Mouse (Mus musculus): ENCODE data around the gene Ngfr. TPM values are rescaled to one million over a fixed set of nuclear protein-coding genes. Genes with fewer than 3 reads are reported as not detected.

Ngfr gene
- total RNA-seq, 4 experiments from 2014 or later, result 4.0 to 6.0 (median 5.2) TPM

- no peak for DNase-seq
Measured at GRCm38 (mm10) chr11:95563849-95564248, 23.7 kb downstream of the Ngfr start.

DNA sequence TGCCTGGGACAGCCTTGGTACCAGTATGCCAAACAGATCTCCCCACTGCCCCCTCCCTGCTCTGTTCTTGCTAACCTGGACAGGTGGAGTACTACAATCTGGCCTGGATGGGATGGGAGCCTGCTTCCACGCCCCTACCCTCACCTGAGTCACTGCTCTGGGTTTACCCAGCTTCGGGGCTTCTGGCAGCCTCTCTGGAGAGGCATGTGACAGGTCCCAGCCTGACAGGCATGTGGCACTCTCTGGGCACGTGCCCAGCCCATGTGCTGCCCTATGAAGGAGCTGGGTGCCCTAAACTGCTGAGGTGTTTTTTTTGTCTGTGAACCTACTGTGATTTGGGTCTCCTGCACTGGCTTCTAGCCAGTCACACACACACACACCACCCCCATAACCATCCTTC, 26.8 kb downstream of the Ngfr start:
- DNase-seq, result no peak

GRCm38 (mm10) chr11:95559761-95560160, 27.8 kb downstream of the Ngfr start:
- no peak for DNase-seq

DNA sequence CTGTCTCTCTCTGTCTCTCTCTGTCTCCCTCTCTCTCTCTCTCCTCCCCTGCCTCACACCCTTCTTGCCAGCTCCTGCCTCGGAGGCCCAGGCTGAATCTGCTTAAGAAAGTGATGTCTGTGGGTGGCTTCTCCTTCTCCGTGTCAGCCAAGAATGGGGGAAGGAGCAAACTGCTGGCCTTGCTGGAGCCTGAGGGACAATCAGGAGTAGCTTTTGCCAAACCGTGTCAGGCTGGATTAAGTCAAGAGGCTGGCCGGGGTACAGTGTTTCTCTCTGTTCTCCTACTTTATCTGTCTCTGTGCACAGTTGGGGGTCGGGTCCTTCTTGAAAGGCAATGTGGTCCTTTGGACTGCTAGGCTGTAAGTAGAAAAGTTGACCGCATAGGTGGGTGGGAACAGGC, 29.8 kb downstream of the Ngfr start:
- DNase-seq, result no peak

GRCm38 (mm10) chr11:95557032-95557431, 30.5 kb downstream of the Ngfr start:
- DNase-seq, result no peak

- DNase-seq, result no peak
Measured at GRCm38 (mm10) chr11:95555279-95555678, 32.3 kb downstream of the Ngfr start.

- no peak for DNase-seq
Measured at GRCm38 (mm10) chr11:95550301-95551021, 37.1 kb downstream of the Ngfr start.

DNA sequence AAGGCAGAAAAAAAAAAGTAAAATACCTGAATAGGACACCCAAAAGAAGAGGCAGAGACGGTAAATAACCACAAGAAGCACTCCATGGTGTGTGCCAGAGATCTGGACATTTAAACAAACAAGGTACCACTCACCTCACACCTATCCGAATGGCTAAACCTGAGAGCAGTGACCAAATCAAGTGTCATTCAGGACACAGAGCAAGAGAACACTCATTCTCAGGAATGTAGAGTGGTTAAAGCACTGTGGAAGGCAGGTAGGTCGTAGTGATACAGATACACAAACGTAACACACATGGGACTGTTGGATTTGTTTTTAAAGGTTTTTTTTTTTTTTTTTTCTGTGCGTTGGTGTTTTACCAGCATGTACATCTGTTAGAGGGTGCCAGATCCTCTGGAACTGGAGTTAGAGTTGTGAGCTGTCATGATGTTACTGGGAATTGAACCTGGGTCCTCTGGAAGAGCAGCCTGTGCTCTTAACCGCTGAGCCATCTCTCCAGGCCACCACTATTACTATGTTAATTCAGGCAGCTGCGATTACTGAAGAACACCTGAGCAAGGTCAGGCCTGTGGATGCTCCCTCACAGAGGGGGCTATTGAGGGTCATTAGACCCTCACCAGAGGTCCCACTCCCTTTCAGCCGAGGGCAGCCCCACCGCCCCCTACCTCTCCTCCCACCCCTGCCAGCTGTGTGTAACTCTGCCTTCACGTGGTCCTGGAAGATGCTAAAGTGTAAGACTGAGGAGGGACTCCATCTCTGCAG, 41.3 kb downstream of the Ngfr start:
- no peak for DNase-seq

- no peak for DNase-seq
Measured at GRCm38 (mm10) chr11:95544546-95545327, 42.8 kb downstream of the Ngfr start.

DNA sequence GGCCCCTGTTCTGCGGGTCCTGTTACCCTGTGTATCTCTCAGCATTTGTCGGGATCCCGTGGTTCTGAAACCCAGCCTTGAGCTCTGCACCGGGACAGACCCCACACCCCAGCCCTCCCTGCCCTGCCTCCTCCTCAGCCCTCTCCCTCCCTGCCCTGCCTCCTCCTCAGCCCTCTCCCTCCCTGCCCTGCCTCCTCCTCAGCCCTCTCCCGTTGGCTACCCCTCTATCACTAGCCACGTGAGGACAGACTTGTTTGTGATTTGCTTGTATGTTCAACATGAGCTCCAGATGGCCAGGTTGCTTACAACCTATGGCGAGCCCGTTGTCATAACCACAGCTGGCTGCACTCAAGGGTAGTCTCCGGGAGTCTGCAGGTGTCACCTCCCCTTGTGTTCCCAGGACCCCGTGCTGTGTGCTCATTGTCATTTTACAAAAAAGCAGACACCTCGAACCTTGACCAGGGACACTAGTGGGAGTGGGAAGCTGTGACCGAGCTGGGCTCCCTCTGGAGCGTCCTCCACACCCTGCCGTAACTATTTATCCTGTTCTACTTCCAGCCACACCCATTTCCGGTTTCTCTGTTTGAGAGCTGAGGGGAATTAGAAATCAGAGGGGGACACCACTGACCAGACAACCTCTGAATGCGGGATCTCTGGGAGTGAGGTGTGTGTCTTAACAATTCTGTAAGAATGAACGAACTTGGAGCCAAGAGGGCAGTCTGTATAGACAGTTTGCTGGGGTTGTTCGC, 46.7 kb downstream of the Ngfr start:
- no peak for DNase-seq

DNA sequence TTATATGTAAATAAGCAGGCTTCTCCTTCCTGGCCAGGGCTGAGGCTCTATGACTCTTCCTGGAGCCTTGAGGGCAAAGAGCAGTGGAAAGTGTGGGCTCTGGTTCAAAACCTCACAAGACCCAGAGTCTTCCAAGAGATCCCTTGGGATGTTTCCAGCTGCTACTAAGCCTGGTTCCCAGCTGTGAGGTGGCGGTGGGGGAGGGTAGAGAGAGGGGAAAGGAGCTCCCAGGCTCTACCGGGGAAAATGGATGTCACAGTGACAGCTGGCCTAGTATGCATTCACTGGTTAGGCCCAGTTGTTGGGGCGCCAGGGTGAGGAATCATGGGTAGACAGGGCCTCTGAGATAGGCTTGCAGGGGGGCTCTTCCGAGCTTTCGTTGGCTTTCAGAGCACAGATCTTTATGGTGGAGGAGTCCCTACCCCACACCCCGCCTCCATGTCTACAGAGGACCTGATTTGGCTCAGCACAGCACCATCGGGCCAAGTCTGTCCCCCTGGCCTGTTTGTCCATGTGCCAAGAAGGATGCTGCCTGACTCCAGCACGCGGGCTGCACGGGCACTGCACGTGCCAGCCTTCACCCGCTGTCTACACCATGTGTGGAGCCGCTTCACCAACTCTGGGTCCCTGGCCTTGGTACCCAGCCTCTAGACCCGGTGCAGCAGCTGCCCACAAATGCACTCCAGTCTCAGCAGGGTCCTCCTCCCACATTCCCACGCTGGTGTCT, 49.0 kb downstream of the Ngfr start:
- no peak for DNase-seq

GRCm38 (mm10) chr11:95533484-95534160, 53.9 kb downstream of the Ngfr start:
- peak; percentile 77 for DNase-seq

- DNase-seq, result no peak
Measured at GRCm38 (mm10) chr11:95532353-95533072, 55.0 kb downstream of the Ngfr start.

- no peak for DNase-seq
Measured at GRCm38 (mm10) chr11:95528231-95528630, 59.3 kb downstream of the Ngfr start.

DNA sequence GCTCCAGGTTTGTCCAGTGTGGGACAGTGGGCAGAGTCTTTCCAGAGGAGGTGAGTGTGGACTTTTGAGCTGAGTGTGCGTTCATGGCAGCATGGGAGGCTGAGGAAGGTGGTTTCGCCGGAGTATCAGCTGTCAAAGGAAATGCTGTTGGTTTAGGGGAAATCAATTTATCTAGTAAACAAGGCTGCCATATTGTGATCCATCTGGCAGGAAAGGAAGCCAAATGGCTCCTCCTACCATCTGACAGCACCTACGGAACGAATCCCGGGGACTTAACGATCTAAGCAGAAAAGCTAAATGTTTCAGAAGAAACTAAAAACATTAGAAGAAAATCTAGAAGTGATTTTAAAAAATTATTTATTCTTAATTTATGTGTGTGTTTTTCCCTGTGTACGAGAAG, 60.2 kb downstream of the Ngfr start:
- no peak for DNase-seq

GRCm38 (mm10) chr11:95521563-95521962, 66.0 kb downstream of the Ngfr start:
- DNase-seq, result peak; percentile 51

GRCm38 (mm10) chr11:95520456-95521072, 67.0 kb downstream of the Ngfr start:
- peak; percentile 67 for DNase-seq

DNA sequence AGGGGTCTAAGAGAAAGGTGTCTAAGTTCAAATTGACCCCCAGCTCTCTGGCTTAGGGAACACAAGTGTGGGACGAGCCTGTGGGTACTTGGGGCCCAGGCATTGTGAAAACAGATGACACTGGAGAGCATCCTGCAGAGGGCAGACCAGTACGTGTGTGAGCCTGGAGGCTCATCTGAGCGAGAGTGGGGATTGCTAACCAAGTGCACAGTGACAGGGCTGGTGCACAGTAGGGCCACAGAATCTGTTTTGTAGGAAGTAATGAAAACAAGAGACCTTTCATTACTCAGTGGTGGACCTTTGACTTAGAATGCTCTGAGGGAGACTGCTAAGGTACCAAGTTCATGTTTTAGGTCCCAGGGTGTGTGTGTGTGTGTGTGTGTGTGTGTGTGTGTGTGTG, 67.5 kb downstream of the Ngfr start:
- no peak for DNase-seq

GRCm38 (mm10) chr11:95519299-95519698, 68.2 kb downstream of the Ngfr start:
- no peak for DNase-seq

Data from adrenal gland, adult 8-10 months (tissue).